Mouse (Mus musculus): ENCODE data around the gene 1700001J03Rik. TPM values are rescaled to one million over a fixed set of nuclear protein-coding genes. Genes with fewer than 3 reads are reported as not detected.
"Not testable (repeated sequence)": the region's sequence is repeated elsewhere in the genome, so short reads cannot be mapped to it uniquely, and the experiment has no call there.

The 1700001J03Rik gene
- polyA plus RNA-seq, 1 experiment from 2014 or later, result not detected

DNA sequence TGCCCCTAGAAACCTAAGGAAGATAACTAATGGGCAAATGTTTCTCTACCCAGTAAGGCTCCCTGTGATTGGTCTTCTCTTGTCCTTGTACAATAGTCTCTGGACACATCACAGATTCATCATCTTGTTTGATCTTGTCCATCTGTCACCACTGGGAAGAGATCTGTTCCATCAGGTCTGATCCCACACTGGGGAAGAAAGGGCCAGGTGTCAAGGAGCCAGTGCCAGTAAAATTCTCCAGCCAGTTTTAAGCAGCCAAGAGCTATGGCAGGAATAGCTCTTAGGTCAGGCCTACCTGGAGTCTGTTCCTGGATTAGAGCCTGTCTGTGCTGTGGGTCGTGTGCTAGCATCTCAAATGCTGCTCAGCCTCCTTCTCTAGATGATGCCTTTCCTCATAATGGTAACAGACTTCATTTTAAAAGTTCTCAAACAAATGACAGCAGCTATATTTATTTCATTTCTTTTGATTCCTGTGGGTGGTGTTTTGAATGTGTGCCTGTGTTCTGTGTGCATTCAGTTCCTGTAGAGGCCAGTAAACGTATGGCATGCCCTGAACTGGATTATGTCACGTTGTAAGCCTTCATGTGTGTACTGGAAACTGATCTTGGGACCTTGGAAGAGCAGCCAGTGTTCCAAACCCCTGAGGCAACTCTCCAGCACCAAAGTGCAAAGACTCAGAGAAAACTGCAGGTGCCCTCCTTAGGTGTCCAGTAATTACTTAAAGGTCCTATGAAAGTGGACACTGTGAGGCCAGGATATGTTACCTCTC is 5.6 kb upstream of the 1700001J03Rik start:
- Histone ChIP-seq H3K4me3 (ENCODE audit: low read depth, low read length) (no peak overlapping the region), H3K4me2 (ENCODE audit: low read depth, low read length) (no peak overlapping the region), H3K9ac (replicated peaks) (no peak overlapping the region), H3K36me3 (replicated peaks; ENCODE audit: insufficient read depth, low read length) (no peaks in the 10 kb centered on the region), H3K27me3 (ENCODE audit: insufficient read depth, low read length) (no peaks in the 10 kb centered on the region), H3K27ac (ENCODE audit: low read depth) (no peak overlapping the region), H3K9me3 (ENCODE audit: low read length) (no peaks in the 10 kb centered on the region), H3K4me1 (ENCODE audit: insufficient read depth) (no peaks in the 10 kb centered on the region)
- ATAC-seq, result no peak
- DNase-seq, result no peak
- WGBS (ENCODE audit: insufficient replicate concordance), result 53% methylated on average over 3 of the region's 3 CpGs
- TF ChIP-seq CTCF (IDR thresholded peaks at IDR 0.05; ENCODE audit: low read depth) (no peak), EP300 (IDR thresholded peaks at IDR 0.05; ENCODE audit: low read depth) (no peak)

DNA sequence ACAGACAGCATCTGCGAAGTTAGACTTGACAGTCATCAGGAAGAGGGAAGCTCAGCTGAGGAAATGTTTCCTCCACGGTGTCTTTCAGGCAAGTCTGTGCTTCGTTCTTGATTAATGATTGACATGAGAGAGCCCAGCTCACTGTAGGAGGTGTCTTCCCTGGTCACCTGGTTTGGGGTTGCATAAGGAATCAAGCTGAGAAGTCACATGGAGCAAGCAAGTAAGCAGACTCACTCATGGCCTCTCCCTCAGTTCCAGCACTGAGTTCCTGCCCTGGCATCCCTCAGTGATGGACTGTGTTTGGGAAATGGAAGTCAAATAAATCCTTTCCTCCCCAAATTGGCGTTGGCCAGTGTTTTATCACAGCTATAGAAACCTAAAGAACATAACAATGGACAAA is 5.0 kb upstream of the 1700001J03Rik start:
- no peaks in the 10 kb centered on the region for H3K9me3 ChIP-seq (ENCODE audit: low read length)
- H3K9ac ChIP-seq (replicated peaks), result no peak overlapping the region
- no peak overlapping the region for H3K4me2 ChIP-seq (ENCODE audit: low read depth, low read length)
- WGBS (ENCODE audit: insufficient replicate concordance), result 36% methylated on average over 4 of the region's 4 CpGs
- no peak overlapping the region for H3K27ac ChIP-seq (ENCODE audit: low read depth)
- ATAC-seq, result peak; percentile 88
- H3K4me1 ChIP-seq (ENCODE audit: insufficient read depth), result no peaks in the 10 kb centered on the region
- H3K4me3 ChIP-seq (ENCODE audit: low read depth, low read length), result no peak overlapping the region
- DNase-seq, result no peak
- H3K36me3 ChIP-seq (replicated peaks; ENCODE audit: insufficient read depth, low read length), result no peaks in the 10 kb centered on the region
- TF ChIP-seq CTCF (IDR thresholded peaks at IDR 0.05; ENCODE audit: low read depth) (no peak), EP300 (IDR thresholded peaks at IDR 0.05; ENCODE audit: low read depth) (no peak)
- no peaks in the 10 kb centered on the region for H3K27me3 ChIP-seq (ENCODE audit: insufficient read depth, low read length)

- Histone ChIP-seq H3K36me3 (replicated peaks; ENCODE audit: insufficient read depth, low read length) (no peaks in the 10 kb centered on the region), H3K27me3 (ENCODE audit: insufficient read depth, low read length) (no peaks in the 10 kb centered on the region), H3K9ac (replicated peaks) (no peak overlapping the region), H3K27ac (ENCODE audit: low read depth) (no peak overlapping the region), H3K4me1 (ENCODE audit: insufficient read depth) (no peaks in the 10 kb centered on the region), H3K4me2 (ENCODE audit: low read depth, low read length) (no peak overlapping the region), H3K4me3 (ENCODE audit: low read depth, low read length) (no peak overlapping the region), H3K9me3 (ENCODE audit: low read length) (no peaks in the 10 kb centered on the region)
- TF ChIP-seq CTCF (IDR thresholded peaks at IDR 0.05; ENCODE audit: low read depth) (no peak), EP300 (IDR thresholded peaks at IDR 0.05; ENCODE audit: low read depth) (no peak)
- DNase-seq (no peak), ATAC-seq (no peak)
- 81% methylated on average over 7 of the region's 7 CpGs for WGBS (ENCODE audit: insufficient replicate concordance)
Observed at GRCm38 (mm10) chr5:146188712-146189111, 3.6 kb upstream of the 1700001J03Rik start.

- DNase-seq, result peak; percentile 28
- Histone ChIP-seq H3K4me2 (ENCODE audit: low read depth, low read length) (no peak overlapping the region), H3K4me3 (ENCODE audit: low read depth, low read length) (no peak overlapping the region), H3K9ac (replicated peaks) (no peak overlapping the region), H3K27me3 (ENCODE audit: insufficient read depth, low read length) (no peaks in the 10 kb centered on the region), H3K36me3 (replicated peaks; ENCODE audit: insufficient read depth, low read length) (no peaks in the 10 kb centered on the region), H3K4me1 (ENCODE audit: insufficient read depth) (no peaks in the 10 kb centered on the region), H3K9me3 (ENCODE audit: low read length) (no peaks in the 10 kb centered on the region), H3K27ac (ENCODE audit: low read depth) (no peak overlapping the region)
- no peak for TF ChIP-seq EP300 (IDR thresholded peaks at IDR 0.05; ENCODE audit: low read depth)
- peak; percentile 52 for TF ChIP-seq CTCF (IDR thresholded peaks at IDR 0.05; ENCODE audit: low read depth)
- ATAC-seq, result no peak
- WGBS (ENCODE audit: insufficient replicate concordance), result 68% methylated on average over 1 of the region's 1 CpGs
Observed at GRCm38 (mm10) chr5:146188144-146188543, 3.0 kb upstream of the 1700001J03Rik start.

- not testable (repeated sequence) for H3K4me2 ChIP-seq (ENCODE audit: low read depth, low read length); H3K27me3 ChIP-seq (ENCODE audit: insufficient read depth, low read length); H3K36me3 ChIP-seq (replicated peaks; ENCODE audit: insufficient read depth, low read length); H3K4me3 ChIP-seq (ENCODE audit: low read depth, low read length); H3K27ac ChIP-seq (ENCODE audit: low read depth); ATAC-seq; H3K4me1 ChIP-seq (ENCODE audit: insufficient read depth); H3K9me3 ChIP-seq (ENCODE audit: low read length); H3K9ac ChIP-seq (replicated peaks)
- WGBS (ENCODE audit: insufficient replicate concordance), result 21% methylated on average over 5 of the region's 5 CpGs
- peak; percentile 85 for TF ChIP-seq CTCF (IDR thresholded peaks at IDR 0.05; ENCODE audit: low read depth)
- DNase-seq, result peak; percentile 70
Observed at GRCm38 (mm10) chr5:146187441-146187840, 2.3 kb upstream of the 1700001J03Rik start.

DNA sequence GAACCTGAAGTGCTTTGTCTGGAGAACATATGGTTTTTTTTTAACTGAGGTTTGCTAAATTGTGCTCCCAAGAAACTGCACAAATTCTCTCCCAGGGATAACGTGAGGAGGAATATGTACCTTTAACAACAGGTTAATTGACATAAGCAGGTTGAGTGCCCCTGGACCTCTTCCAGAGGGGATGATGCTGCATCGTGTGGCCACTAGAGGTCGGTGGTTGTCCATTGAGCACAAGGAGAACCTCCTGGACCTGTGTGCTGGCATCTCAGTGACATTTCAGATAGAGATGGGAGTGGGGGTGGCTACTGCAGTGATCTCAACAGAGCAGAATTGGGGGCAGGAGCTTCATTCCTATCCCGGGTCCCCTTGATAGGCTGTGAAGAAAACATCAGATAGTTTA is 12.4 kb downstream of the 1700001J03Rik start:
- H3K36me3 ChIP-seq (replicated peaks; ENCODE audit: insufficient read depth, low read length); H3K4me1 ChIP-seq (ENCODE audit: insufficient read depth); H3K4me3 ChIP-seq (ENCODE audit: low read depth, low read length); H3K9ac ChIP-seq (replicated peaks); H3K27ac ChIP-seq (ENCODE audit: low read depth); ATAC-seq; H3K4me2 ChIP-seq (ENCODE audit: low read depth, low read length); H3K27me3 ChIP-seq (ENCODE audit: insufficient read depth, low read length); H3K9me3 ChIP-seq (ENCODE audit: low read length): not testable (repeated sequence)
- peak; percentile 30 for DNase-seq
- peak; percentile 53 for TF ChIP-seq CTCF (IDR thresholded peaks at IDR 0.05; ENCODE audit: low read depth)
- 48% methylated on average over 4 of the region's 4 CpGs for WGBS (ENCODE audit: insufficient replicate concordance)

DNA sequence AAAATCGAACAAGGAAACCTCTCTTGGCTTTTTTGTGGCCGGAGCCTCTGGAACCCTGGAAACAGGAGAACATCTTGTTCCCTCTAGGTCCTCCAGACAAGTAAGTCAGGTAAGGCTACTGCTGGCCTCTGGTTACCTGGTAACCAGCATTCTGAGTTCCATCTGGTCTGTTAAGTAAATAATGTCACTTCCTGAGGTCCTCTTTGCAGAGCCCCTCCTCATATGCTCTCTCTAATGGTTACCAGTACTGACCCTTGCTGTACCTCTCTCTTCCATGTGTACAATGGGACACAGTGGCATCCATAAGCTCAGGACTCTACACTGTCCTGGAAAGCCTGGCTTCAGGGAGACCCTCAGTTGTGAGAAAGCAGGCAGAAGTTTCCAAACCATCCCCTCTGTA is 14.5 kb downstream of the 1700001J03Rik start, which contains the start of gene Gm6309:
Gm6309 (minus strand) TSS at position 101 of the 400 bp plus-strand sequence.
- H3K4me2 ChIP-seq (ENCODE audit: low read depth, low read length); H3K4me3 ChIP-seq (ENCODE audit: low read depth, low read length); ATAC-seq; H3K9ac ChIP-seq (replicated peaks); H3K27me3 ChIP-seq (ENCODE audit: insufficient read depth, low read length); H3K4me1 ChIP-seq (ENCODE audit: insufficient read depth); H3K36me3 ChIP-seq (replicated peaks; ENCODE audit: insufficient read depth, low read length); DNase-seq; H3K27ac ChIP-seq (ENCODE audit: low read depth); H3K9me3 ChIP-seq (ENCODE audit: low read length): not testable (repeated sequence)
- 72% methylated on average over 2 of the region's 2 CpGs for WGBS (ENCODE audit: insufficient replicate concordance)

DNA sequence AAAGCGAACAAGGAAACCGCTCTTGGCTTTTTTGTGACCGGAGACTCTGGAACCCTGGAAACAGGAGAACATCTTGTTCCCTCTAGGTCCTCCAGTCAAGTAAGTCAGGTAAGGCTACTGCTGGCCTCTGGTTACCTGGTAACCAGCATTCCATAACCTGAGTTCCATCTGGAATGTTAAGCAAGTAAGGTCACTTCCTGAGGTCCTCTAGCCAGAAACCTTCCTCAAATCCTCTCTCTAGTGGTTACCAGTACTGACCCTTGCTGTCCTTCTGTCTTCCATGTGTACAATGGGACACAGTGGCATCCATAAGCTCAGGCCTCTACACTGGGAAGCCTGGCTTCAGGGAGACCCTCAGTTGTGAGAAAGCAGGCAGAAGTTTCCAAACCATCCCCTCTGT is 24.7 kb downstream of the 1700001J03Rik start, which contains the start of gene Gm5565:
Gm5565 (minus strand) TSS at position 101 of the 400 bp plus-strand sequence.
- H3K27me3 ChIP-seq (ENCODE audit: insufficient read depth, low read length); H3K27ac ChIP-seq (ENCODE audit: low read depth); H3K4me3 ChIP-seq (ENCODE audit: low read depth, low read length); DNase-seq; H3K9me3 ChIP-seq (ENCODE audit: low read length); H3K4me1 ChIP-seq (ENCODE audit: insufficient read depth); ATAC-seq; H3K36me3 ChIP-seq (replicated peaks; ENCODE audit: insufficient read depth, low read length); H3K4me2 ChIP-seq (ENCODE audit: low read depth, low read length); H3K9ac ChIP-seq (replicated peaks): not testable (repeated sequence)
- 80% methylated on average over 3 of the region's 3 CpGs for WGBS (ENCODE audit: insufficient replicate concordance)

- not testable (repeated sequence) for H3K4me3 ChIP-seq (ENCODE audit: low read depth, low read length); H3K4me2 ChIP-seq (ENCODE audit: low read depth, low read length); H3K27me3 ChIP-seq (ENCODE audit: insufficient read depth, low read length); H3K9me3 ChIP-seq (ENCODE audit: low read length); H3K27ac ChIP-seq (ENCODE audit: low read depth); H3K4me1 ChIP-seq (ENCODE audit: insufficient read depth); ATAC-seq; DNase-seq; H3K36me3 ChIP-seq (replicated peaks; ENCODE audit: insufficient read depth, low read length); H3K9ac ChIP-seq (replicated peaks)
- 73% methylated on average over 4 of the region's 4 CpGs for WGBS (ENCODE audit: insufficient replicate concordance)
Observed at GRCm38 (mm10) chr5:146158326-146158725, 26.8 kb downstream of the 1700001J03Rik start.

Measured in liver, postnatal 0 days (tissue).